Mouse (Mus musculus): ENCODE data around the gene Inpp1.
"Not testable (repeated sequence)": the region's sequence is repeated elsewhere in the genome, so short reads cannot be mapped to it uniquely, and the experiment has no call there.

- peak; percentile 26; the same call in 1 of the 2 replicates for TF ChIP-seq CTCF (conservative IDR thresholded peaks at IDR 0.05; ENCODE audit: low read length)
- not testable (repeated sequence) for TF ChIP-seq POU5F1, NANOG (IDR thresholded peaks at IDR 0.05; ENCODE audit: borderline replicate concordance, low read length)
These were observed 36.5 kb upstream of the Inpp1 start for GRCm38 (mm10) chr1:52854029-52854428.

All from E14TG2a.4 (cell line).